Mouse (Mus musculus): ENCODE measurements around the gene Mis18bp1.

DNA sequence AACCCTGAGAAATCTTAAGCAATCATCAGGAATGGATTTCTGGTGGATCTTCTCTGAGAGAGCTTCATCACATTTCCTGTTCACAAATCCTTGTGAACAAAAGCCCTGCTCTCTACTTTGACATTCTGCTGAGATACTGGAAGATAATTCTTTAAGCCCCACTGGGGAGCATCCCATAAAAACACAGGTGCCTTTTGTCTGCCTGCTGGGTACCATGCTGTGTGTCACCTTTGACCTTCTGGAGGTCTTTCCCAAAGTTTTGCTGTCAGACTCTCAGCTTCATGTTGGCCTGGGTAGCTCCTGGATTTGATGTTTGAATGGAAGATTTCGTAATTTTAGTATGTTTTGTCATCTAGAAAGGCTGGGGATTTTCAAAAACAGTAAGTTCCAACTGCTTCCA is 63.7 kb downstream of the Mis18bp1 start:
- no peak for TF ChIP-seq GATA1 (IDR thresholded peaks at IDR 0.05; ENCODE audit: borderline replicate concordance, low read length)
- no peak for TF ChIP-seq FLI1 (IDR thresholded peaks at IDR 0.05; ENCODE audit: low read length)
